Mouse (Mus musculus): Measurements from ENCODE around the gene Zbtb8os.

DNA sequence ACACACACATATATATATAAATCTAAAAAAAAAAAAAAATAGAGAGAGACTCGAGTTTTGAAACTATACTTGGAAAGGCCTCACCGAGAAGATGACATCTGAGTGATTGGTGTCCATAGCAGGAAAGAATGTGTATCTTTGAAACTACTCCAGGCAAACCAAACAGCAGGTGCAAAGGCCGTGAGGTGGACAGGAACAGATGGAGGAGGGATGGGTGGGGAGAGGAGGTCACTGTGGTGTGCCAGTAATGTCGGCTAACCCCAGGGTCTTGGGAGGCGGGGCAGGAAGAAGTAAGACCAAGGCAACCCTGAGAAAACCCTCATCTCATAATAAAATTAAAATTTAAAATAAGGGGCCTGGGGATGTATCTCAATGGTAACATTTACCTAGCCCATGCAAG, 40.3 kb downstream of the Zbtb8os start:
- TF ChIP-seq EP300 (IDR thresholded peaks at IDR 0.05; ENCODE audit: insufficient read depth, low read depth, low read length) (peak; percentile 88), POLR2A (IDR thresholded peaks at IDR 0.05; ENCODE audit: insufficient read depth, low read length) (no peak), CTCF (IDR thresholded peaks at IDR 0.05; ENCODE audit: low read depth, low read length) (no peak)
